Mouse (Mus musculus) liver, embryonic 14.5 days (tissue): ENCODE measurements around the gene Abca6. TPM values are rescaled to one million over a fixed set of nuclear protein-coding genes. Genes with fewer than 3 reads are reported as not detected.

Experiments
- ATAC-seq: fragments of 200-750 bp; cut with Nextera tagmentation; 2 replicates; pipeline ENCODE4 v1.8.0; 2017; ENCODE audit warnings: moderate number of reproducible peaks, mild to moderate bottlenecking, moderate library complexity; ENCODE audit not compliant: insufficient read depth
- DNase-seq, 3 experiments: peaks; one replicate each; pipeline ENCODE4 v3.0.0-alpha.2; 2012 to 2013; ENCODE audit warnings: low read depth in 3 of 3, low spot score in 3 of 3
- H3K27ac ChIP-seq: fragments of 300-500 bp; sonication (generic); 2 replicates; pipeline ENCODE4 v1.5.1; 2014; ENCODE audit warnings: moderate library complexity, mild to moderate bottlenecking, control low read depth, inconsistent platforms
- H3K27me3 ChIP-seq: fragments of 300-500 bp; sonication (generic); 2 replicates; pipeline ENCODE4 v1.6.1; 2014; ENCODE audit warnings: mild to moderate bottlenecking, low read length, moderate library complexity; ENCODE audit not compliant: control insufficient read depth, insufficient read depth
- H3K36me3 ChIP-seq: fragments of 300-500 bp; sonication (generic); replicated peaks from 2 replicates; pipeline ENCODE4 v1.6.1; 2014; ENCODE audit warnings: low read depth; ENCODE audit not compliant: control insufficient read depth, insufficient read depth
- H3K4me1 ChIP-seq, 2 experiments: fragments of 200-500 bp in 1 of 2; fragments of 300-500 bp in 1 of 2; sonication (generic) in 1 of 2; replicated peaks; 2 replicates each; pipeline ENCODE4 v1.6.1; 2012 to 2014; ENCODE audit warnings: antibody characterized with exemption in 1 of 2, inconsistent platforms in 1 of 2, low read length in 1 of 2; ENCODE audit not compliant: control insufficient read depth in 2 of 2, insufficient read depth in 2 of 2
- H3K4me2 ChIP-seq: fragments of 300-500 bp; sonication (generic); 2 replicates; pipeline ENCODE4 v1.6.1; 2014; ENCODE audit warnings: low read depth, mild to moderate bottlenecking, control low read depth, moderate library complexity
- H3K4me3 ChIP-seq, 2 experiments: fragments of 200-500 bp in 1 of 2; fragments of 300-500 bp in 1 of 2; sonication (generic) in 1 of 2; 2 replicates each; pipeline ENCODE4 v1.5.1; 2012 to 2014; ENCODE audit warnings: low read depth in 2 of 2, low read length in 2 of 2, mild to moderate bottlenecking in 2 of 2, control low read depth in 1 of 2, inconsistent platforms in 1 of 2, moderate library complexity in 1 of 2; ENCODE audit not compliant: insufficient read depth in 1 of 2
- H3K9ac ChIP-seq: fragments of 300-500 bp; sonication (generic); replicated peaks from 2 replicates; pipeline ENCODE4 v1.6.1; 2014; ENCODE audit warnings: mild to moderate bottlenecking, control low read depth, moderate library complexity
- H3K9me3 ChIP-seq: fragments of 300-500 bp; sonication (generic); 2 replicates; pipeline ENCODE4 v1.6.1; 2016; ENCODE audit warnings: low read length, mixed read lengths; ENCODE audit not compliant: control insufficient read depth
- CTCF ChIP-seq: IDR thresholded peaks from 2 replicates; pipeline ENCODE4 v1.5.1; 2016; ENCODE audit warnings: antibody characterized with exemption, low read depth, control low read depth
- EP300 ChIP-seq: IDR thresholded peaks from 2 replicates; pipeline ENCODE4 v1.6.1; 2016; ENCODE audit warnings: antibody characterized with exemption, low read depth
- WGBS: fragments of 180-500 bp; shearing (Covaris S2); extraction: QIAGEN DNeasy Blood & Tissue Kit; methylation state at CpG from one replicate; pipeline ENCODE4 v1.1.7; 2014; ENCODE audit not compliant: insufficient replicate concordance; 5-methylcytosine and 5-hydroxymethylcytosine counted together
- polyA plus RNA-seq, 2 experiments: library from polyadenylated mRNA; depleted of rRNA in 1 of 2; stranded (reverse) in 1 of 2; unstranded in 1 of 2; fragments of >200 nt; fragmentation: Nextera tagmentation in 1 of 2; extraction: Ambion mirVana in 1 of 2; gene quantifications; 2 replicates each; pipeline versions ENCODE4 v1.2.1 to v1.2.3; 2012 to 2014

Gene Abca6
- polyA plus RNA-seq, 2 experiments: 2.5 to 4.2 TPM

DNA sequence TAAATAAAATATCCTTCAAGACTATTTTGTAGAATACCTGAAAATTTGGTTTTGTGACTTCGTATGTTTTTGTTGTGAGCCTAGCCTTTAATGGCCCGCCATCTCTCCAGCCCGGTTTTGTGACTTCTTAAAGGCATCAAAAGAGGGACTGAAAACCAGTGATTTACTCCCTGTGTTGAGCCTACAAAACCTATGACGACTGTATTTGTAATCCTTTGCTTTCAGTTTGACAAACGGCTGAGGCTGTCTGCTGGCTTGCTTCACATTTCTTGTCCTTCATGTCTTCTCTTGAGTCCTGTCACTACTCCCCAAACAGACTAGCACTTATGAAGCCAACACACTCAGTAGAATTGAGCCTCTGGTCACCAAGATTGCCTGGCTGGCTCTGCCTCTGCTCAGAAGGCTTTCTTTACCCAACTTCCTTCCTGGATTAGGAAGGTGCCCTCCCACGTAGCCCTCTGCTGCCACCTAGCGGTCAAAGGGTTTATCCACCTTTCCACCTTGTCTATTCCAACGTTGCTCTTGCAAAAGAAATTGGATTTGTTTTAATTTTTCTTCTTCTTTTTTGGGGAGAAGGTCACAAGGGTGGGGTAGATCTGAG lies 16.8 kb upstream of the Abca6 start:
- peak overlapping the region; percentile 41 for H3K4me2 ChIP-seq
- peaks cover 0 to 3% of the 10 kb centered on the region in 2 experiments; a peak in 1 of 4 replicates for H3K4me1 ChIP-seq
- DNase-seq (peak; percentile 34 to 71 (median 41)), ATAC-seq (peak; percentile 70)
- H3K27ac ChIP-seq: no peak overlapping the region
- 31% methylated on average over 8 of the region's 8 CpGs for WGBS
- H3K27me3 ChIP-seq: no peaks in the 10 kb centered on the region
- peak overlapping the region; percentile 14; the same call in 1 of the 2 replicates for H3K9ac ChIP-seq
- H3K4me3 ChIP-seq: peak overlapping the region in 1 of 2 experiments; percentile 15; a peak in 1 of 4 replicates
- no peaks in the 10 kb centered on the region for H3K36me3 ChIP-seq
- no peaks in the 10 kb centered on the region for H3K9me3 ChIP-seq
- TF ChIP-seq EP300 (no peak), CTCF (peak; percentile 98)

DNA sequence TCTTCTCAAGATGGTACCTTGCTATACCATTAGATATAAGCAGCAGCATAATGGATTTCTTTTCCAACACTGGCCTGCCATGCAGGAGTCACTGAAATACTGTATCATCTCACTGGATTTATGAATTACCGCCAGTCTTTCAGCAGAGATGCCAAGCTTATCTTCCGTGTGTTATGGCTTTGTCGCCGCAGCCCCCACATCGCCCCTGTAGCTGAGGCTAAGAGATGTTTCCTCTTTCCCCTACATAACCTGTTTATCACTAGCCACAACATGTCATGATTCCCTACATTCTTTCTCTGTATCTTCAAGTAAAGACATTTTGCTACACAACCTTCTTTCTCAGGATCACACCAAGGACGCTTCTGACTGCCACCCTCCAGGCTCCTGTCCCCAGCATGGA lies 15.7 kb upstream of the Abca6 start:
- H3K27me3 ChIP-seq: no peaks in the 10 kb centered on the region
- no peaks in the 10 kb centered on the region for H3K36me3 ChIP-seq
- no peak overlapping the region for H3K9ac ChIP-seq
- no peak for DNase-seq
- ATAC-seq: no peak
- H3K4me2 ChIP-seq: no peak overlapping the region
- WGBS: 56% methylated on average over 6 of the region's 6 CpGs
- H3K4me1 ChIP-seq: peaks cover 0 to 3% of the 10 kb centered on the region in 2 experiments; a peak in 1 of 4 replicates
- TF ChIP-seq EP300 (no peak), CTCF (no peak)
- no peaks in the 10 kb centered on the region for H3K9me3 ChIP-seq
- H3K4me3 ChIP-seq: no peak overlapping the region
- no peak overlapping the region for H3K27ac ChIP-seq

DNA sequence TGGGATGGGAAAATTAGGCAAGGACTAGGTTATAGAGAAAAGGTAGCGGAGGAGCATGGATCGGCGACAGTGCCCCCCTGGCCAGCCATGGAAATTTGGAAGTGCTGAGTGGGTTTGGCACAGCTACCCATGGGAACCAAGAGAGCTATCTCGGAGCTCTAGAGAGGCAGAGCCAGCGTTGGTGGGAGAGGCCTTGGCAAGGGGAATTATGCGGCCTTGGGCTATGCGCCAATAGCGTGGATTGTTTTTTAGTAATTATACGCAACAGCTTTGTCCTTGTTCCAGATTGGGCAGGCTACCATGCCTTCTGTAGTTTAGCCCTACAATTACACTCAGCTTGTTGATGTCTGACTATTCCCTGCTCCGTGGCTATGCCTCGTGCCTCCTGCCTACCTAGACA lies 15.2 kb upstream of the Abca6 start:
- Histone ChIP-seq H3K4me1 (peaks cover 0 to 3% of the 10 kb centered on the region in 2 experiments; a peak in 1 of 4 replicates), H3K4me2 (no peak overlapping the region), H3K9me3 (no peaks in the 10 kb centered on the region), H3K4me3 (no peak overlapping the region), H3K27me3 (no peaks in the 10 kb centered on the region), H3K27ac (no peak overlapping the region), H3K36me3 (no peaks in the 10 kb centered on the region), H3K9ac (no peak overlapping the region)
- DNase-seq: no peak
- WGBS: 83% methylated on average over 11 of the region's 11 CpGs
- TF ChIP-seq EP300 (no peak), CTCF (no peak)
- ATAC-seq: no peak

DNA sequence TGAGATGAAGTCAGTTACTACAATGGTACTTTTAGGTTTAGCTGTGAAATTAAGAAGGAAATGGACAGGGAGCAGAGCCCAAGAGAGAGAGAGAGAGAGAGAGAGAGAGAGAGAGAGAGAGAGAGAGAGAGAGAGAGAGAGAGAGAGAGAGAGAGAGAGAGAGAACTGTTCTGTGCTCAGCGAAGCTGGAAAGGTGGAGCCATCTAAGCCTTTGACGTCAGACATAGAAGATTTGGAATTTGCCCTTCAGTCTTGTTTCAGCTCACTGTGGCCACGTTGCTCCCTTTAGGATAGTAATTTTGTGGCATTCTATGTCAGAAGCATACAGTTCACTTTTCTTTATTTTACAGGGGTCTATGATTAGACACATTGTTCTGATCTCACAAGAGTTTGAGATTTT lies 10.3 kb upstream of the Abca6 start:
- H3K27me3 ChIP-seq: no peaks in the 10 kb centered on the region
- H3K9ac ChIP-seq: no peak overlapping the region
- DNase-seq: no peak
- ATAC-seq: no peak
- no peak overlapping the region for H3K4me2 ChIP-seq
- no peaks in the 10 kb centered on the region for H3K4me1 ChIP-seq
- H3K9me3 ChIP-seq: no peaks in the 10 kb centered on the region
- no peak overlapping the region for H3K4me3 ChIP-seq
- H3K27ac ChIP-seq: no peak overlapping the region
- TF ChIP-seq EP300 (no peak), CTCF (no peak)
- no peaks in the 10 kb centered on the region for H3K36me3 ChIP-seq
- WGBS: 54% methylated on average over 3 of the region's 3 CpGs

DNA sequence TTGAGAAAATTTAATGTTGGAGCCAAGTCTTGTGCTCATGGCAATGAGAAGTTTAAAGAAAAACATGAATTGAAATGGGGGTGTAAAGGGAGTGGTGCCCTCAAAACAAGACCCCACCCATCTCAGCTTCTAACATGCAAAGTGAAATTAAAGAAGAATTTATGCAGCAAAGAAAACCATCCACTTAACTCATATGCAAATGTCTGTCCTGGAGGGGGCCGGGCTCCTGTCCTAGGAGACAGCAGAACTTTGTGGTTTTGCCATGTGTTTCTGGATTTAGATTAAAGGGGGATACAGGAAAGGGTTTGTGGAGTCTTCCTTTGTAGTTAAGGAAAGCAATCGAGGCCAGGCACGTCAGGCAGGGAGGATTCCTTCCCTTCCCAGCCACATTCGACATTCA lies 6.3 kb upstream of the Abca6 start:
- no peaks in the 10 kb centered on the region for H3K36me3 ChIP-seq
- no peak overlapping the region for H3K4me3 ChIP-seq
- no peaks in the 10 kb centered on the region for H3K27me3 ChIP-seq
- WGBS: 32% methylated on average over 4 of the region's 4 CpGs
- no peak overlapping the region for H3K27ac ChIP-seq
- H3K4me2 ChIP-seq: no peak overlapping the region
- H3K4me1 ChIP-seq: no peaks in the 10 kb centered on the region; a peak in 1 of 4 replicates
- H3K9ac ChIP-seq: no peak overlapping the region
- ATAC-seq (no peak), DNase-seq (no peak)
- no peaks in the 10 kb centered on the region for H3K9me3 ChIP-seq
- TF ChIP-seq CTCF (no peak), EP300 (no peak)
